Mouse (Mus musculus): ENCODE measurements around the gene Trpm6.

DNA sequence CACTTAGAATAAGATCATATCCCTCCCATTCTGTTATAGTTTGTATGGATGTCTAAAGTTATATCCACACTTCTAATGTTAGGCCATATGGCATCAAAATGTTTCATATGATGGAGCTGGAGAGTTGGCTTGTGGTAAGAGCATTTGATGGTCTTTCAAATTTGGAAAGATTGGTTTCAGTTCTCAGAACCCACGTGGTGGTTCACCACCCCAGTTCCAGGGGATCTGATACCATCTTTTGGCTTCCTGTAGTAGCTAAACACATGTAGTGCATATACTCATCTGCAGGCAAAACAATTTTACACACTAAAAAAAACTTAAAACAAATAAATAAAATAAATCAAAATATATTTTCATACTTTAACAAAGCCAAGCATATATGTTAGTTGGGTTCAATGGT, 21.3 kb downstream of the Trpm6 start:
- TF ChIP-seq CTCF (IDR thresholded peaks at IDR 0.05) (no peak), POLR2A (IDR thresholded peaks at IDR 0.05; ENCODE audit: insufficient read depth, low read depth, low read length) (no peak), EP300 (IDR thresholded peaks at IDR 0.05; ENCODE audit: insufficient read depth, low read depth, low read length) (no peak)

Measured in heart, adult 2 months (tissue).